Mouse (Mus musculus) liver, embryonic 14 days (tissue): ENCODE results near the gene Csn2. TPM values are rescaled to one million over a fixed set of nuclear protein-coding genes. Genes with fewer than 3 reads are reported as not detected.

Source experiments
- polyA plus RNA-seq: library from polyadenylated mRNA; depleted of rRNA; stranded (reverse); fragments of >200 nt; gene quantifications from 2 replicates; pipeline ENCODE4 v1.2.3, GENCODE M21; 2012; rRNA removed

The Csn2 gene
- not detected in 2 replicates for polyA plus RNA-seq

DNA sequence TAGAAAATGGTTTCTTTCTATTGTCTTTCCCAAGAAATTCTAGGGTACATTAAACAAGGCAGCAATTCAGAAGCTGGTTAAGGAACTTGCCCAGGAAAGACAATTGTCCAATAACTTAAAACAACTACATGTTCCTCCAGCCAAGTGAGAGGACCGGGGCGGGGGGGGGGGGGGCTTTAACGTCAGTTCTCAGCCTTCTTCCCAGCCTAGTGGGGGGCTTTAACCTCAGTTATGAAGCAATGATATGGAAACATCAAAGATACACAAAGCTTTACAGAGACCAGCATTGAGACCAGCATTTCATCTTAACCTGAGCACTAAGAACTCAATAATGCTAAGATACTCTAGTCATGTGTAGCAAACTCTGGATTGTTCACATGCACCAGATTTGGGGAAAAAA is at the start of gene Csn2:
Gene Csn2 (minus strand): TSS at position 101 of the 400 bp plus-strand sequence.

DNA sequence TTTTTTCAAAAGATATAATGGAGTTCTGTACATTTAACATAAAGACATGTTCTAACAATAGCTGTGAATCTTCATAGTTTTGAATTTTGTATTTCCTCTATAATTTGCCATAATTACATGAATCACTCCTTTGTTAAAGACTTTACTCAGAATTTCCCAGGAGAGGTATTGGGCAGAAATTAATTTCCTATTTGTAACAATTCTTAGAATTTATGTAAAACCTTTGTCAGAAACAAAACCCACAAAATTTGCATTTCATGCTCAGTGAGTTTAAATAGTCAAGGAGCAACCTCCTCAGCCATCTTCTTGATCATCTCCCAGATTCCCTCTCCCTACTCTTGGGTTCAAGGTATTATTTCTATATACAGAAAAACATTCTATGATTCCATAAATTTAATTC is 33.5 kb downstream of the Csn2 start, which contains the start of gene Csn1s1:
Gene Csn1s1 (plus strand): TSS at position 301 of the 400 bp plus-strand sequence.

Other genes starting within 250 kb of the Csn2 start
- gene Ugt2a2, start 217.4 kb downstream of the Csn2 start, polyA plus RNA-seq = not detected in 2 replicates
- gene Gm43638, start 212.8 kb downstream of the Csn2 start, polyA plus RNA-seq = not detected in 2 replicates
- gene Ugt2a1, start 208.8 kb downstream of the Csn2 start, polyA plus RNA-seq = not detected in 2 replicates
- gene Sult1b1, start 161.4 kb downstream of the Csn2 start, polyA plus RNA-seq = 0.54 and 0.56 TPM in 2 replicates
- 1.2 and 1.4 TPM in 2 replicates for gene Sult1d1, start 130.6 kb downstream of the Csn2 start, polyA plus RNA-seq
- not detected in 2 replicates for gene Sult1e1, start 108.0 kb downstream of the Csn2 start, polyA plus RNA-seq
- gene Csn1s1, start 33.4 kb downstream of the Csn2 start, polyA plus RNA-seq = not detected in 2 replicates
- gene Csn1s2a, start 74.9 kb upstream of the Csn2 start, polyA plus RNA-seq = not detected in 2 replicates
- not detected in 2 replicates for gene Csn1s2b, start 108.5 kb upstream of the Csn2 start, polyA plus RNA-seq
- gene Prr27, start 126.1 kb upstream of the Csn2 start, polyA plus RNA-seq = not detected in 2 replicates
- gene Odam, start 185.4 kb upstream of the Csn2 start, polyA plus RNA-seq = not detected in 2 replicates
- 0.02 TPM in 1 of 2 replicates, not detected in the other for gene Csn3, start 225.9 kb upstream of the Csn2 start, polyA plus RNA-seq